Comparison of ENCODE assay signal across 8 mouse cellular contexts in the genomic region with DNA sequence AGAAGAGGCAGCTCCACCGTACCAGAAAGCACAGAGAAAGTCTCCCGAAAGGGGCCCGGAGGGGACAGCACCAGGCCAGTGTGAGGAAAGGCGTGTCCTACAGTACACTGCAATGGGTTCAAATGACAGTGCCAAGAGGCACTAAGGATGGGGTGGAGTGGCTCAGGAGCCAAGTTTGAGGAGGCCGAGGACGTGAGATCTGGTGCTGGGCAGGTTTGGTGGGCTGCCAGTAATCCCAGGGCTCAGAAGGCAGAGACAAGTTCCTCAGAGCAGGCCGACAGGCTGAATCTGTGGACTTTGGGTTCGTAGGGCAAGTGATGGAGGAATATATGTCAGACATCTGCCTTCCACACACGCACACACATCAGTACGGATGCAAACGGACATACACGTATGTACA. TPM values are rescaled to one million over a fixed set of nuclear protein-coding genes. Genes with fewer than 3 reads are reported as not detected.
DNase-seq lines count a peak whose midpoint lies in the region; ATAC-seq and TF ChIP-seq lines count a peak whose summit lies in the region.

No protein-coding gene starts in this region.

- in situ Hi-C loops in ES-E14 (cut with MboI; ENCODE audit: low sequenced_read_pairs in 2 of 2, unreplicated experiment in 2 of 2): no loop called here

- no peak overlapping the region for H3K27ac ChIP-seq in ES-E14 (ENCODE audit: insufficient read depth, low read depth, low read length, poor library complexity, severe bottlenecking)
- no peak overlapping the region for H3K27ac ChIP-seq in forebrain, embryonic 16.5 days (ENCODE audit: low read length)
- peak overlapping the region; percentile 34; the same call in 1 of the 2 replicates for H3K27ac ChIP-seq in liver, embryonic 16.5 days (ENCODE audit: low read length)

- H3K27me3 ChIP-seq in erythroblast, embryonic 14.5 days (ENCODE audit: control insufficient read depth): no peaks in the 10 kb centered on the region
- no peaks in the 10 kb centered on the region for H3K27me3 ChIP-seq in forebrain, embryonic 16.5 days (replicated peaks; ENCODE audit: control insufficient read depth, insufficient read depth, low read length)
- no peaks in the 10 kb centered on the region for H3K27me3 ChIP-seq in liver, embryonic 16.5 days (ENCODE audit: control insufficient read depth, insufficient read depth, low read depth, low read length)

- ATAC-seq in erythroblast, adult 5-6 weeks (replicated peaks; ENCODE audit: low FRiP score, poor library complexity, severe bottlenecking): no peak
- no peak for ATAC-seq in forebrain, embryonic 16.5 days
- ATAC-seq in liver, embryonic 16.5 days (ENCODE audit: low read depth): no peak

- 68% methylated on average over 12 of the region's 12 CpGs for WGBS in forebrain, embryonic 16.5 days
- 66% methylated on average over 12 of the region's 12 CpGs for WGBS in liver, embryonic 16.5 days (ENCODE audit: insufficient replicate concordance)

- H3K36me3 ChIP-seq in erythroblast, embryonic 14.5 days (ENCODE audit: control insufficient read depth): peaks cover 61% of the 10 kb centered on the region
- peaks cover 17% of the 10 kb centered on the region; the same call in 1 of the 2 replicates for H3K36me3 ChIP-seq in ES-E14 (ENCODE audit: control insufficient read depth, insufficient read depth, low read length, poor library complexity, severe bottlenecking)
- H3K36me3 ChIP-seq in forebrain, embryonic 16.5 days (ENCODE audit: control insufficient read depth, insufficient read depth): peaks cover 9% of the 10 kb centered on the region
- H3K36me3 ChIP-seq in liver, embryonic 16.5 days (ENCODE audit: control insufficient read depth, insufficient read depth): peaks cover 6% of the 10 kb centered on the region

- peaks cover 79% of the 10 kb centered on the region for H3K4me1 ChIP-seq in erythroblast, embryonic 14.5 days (ENCODE audit: control insufficient read depth)
- peaks cover 7 to 21% of the 10 kb centered on the region in 2 experiments; a peak in 3 of 4 replicates for H3K4me1 ChIP-seq in ES-E14 (ENCODE audit: control insufficient read depth in 2 of 2, insufficient read depth in 2 of 2, low read length in 2 of 2, poor library complexity in 1 of 2)
- H3K4me1 ChIP-seq in forebrain, embryonic 16.5 days (replicated peaks; ENCODE audit: control insufficient read depth, insufficient read depth, low read length): peaks cover 33% of the 10 kb centered on the region
- peaks cover 55% of the 10 kb centered on the region for H3K4me1 ChIP-seq in liver, embryonic 16.5 days (ENCODE audit: control insufficient read depth, low read depth, low read length)

- H3K9me3 ChIP-seq in erythroblast, embryonic 14.5 days (ENCODE audit: control insufficient read depth, low read length): no peaks in the 10 kb centered on the region
- no peaks in the 10 kb centered on the region for H3K9me3 ChIP-seq in ES-E14 (ENCODE audit: control insufficient read depth, insufficient read depth, low read depth, low read length)
- no peaks in the 10 kb centered on the region for H3K9me3 ChIP-seq in forebrain, embryonic 16.5 days (ENCODE audit: control insufficient read depth, low read length)
- H3K9me3 ChIP-seq in liver, embryonic 16.5 days (replicated peaks; ENCODE audit: control insufficient read depth, low read length): no peaks in the 10 kb centered on the region

- no peak for DNase-seq in ES-E14 (ENCODE audit: low read depth, low spot score)
- DNase-seq in gastrocnemius, adult 8-10 months (ENCODE audit: low spot score in 2 of 2): no peak
- no peak for DNase-seq in thymus, postnatal 4 days
- no peak for DNase-seq in embryo, embryonic 10.5 days (ENCODE audit: low spot score)

- peak overlapping the region; percentile 17; the same call in 1 of the 2 replicates for H3K9ac ChIP-seq in ES-E14 (ENCODE audit: insufficient read depth, low read depth, low read length, poor library complexity, severe bottlenecking)
- H3K9ac ChIP-seq in forebrain, embryonic 16.5 days (replicated peaks; ENCODE audit: low read depth, low read length): no peak overlapping the region; the same call in 1 of the 2 replicates
- H3K9ac ChIP-seq in liver, embryonic 16.5 days (ENCODE audit: low read depth, low read length): peak overlapping the region; percentile 74

- peak overlapping the region; percentile 86 for H3K4me2 ChIP-seq in forebrain, embryonic 16.5 days (ENCODE audit: low read length)
- peak overlapping the region; percentile 87 for H3K4me2 ChIP-seq in liver, embryonic 16.5 days (ENCODE audit: low read depth, low read length)

- peak overlapping the region; percentile 90 for H3K4me3 ChIP-seq in erythroblast, embryonic 14.5 days (replicated peaks)
- peak overlapping the region; percentile 80 to 100; a peak in 1 of 4 replicates for H3K4me3 ChIP-seq in ES-E14 (ENCODE audit: insufficient read depth in 1 of 2, low read depth in 1 of 2, low read length in 2 of 2, poor library complexity in 1 of 2, severe bottlenecking in 1 of 2)
- no peak overlapping the region for H3K4me3 ChIP-seq in forebrain, embryonic 16.5 days (replicated peaks; ENCODE audit: low read length)
- H3K4me3 ChIP-seq in liver, embryonic 16.5 days (ENCODE audit: low read depth, low read length): peak overlapping the region; percentile 86

TF ChIP-seq in ES-E14, 5 proteins besides CTCF, POLR2A, EP300 and RAD21:
- TF ChIP-seq CHD2 (IDR thresholded peaks at IDR 0.05; ENCODE audit: low read depth, low read length) (no peak), ZC3H11A (IDR thresholded peaks at IDR 0.05; ENCODE audit: borderline replicate concordance, low read depth, low read length) (no peak), ZNF384 (IDR thresholded peaks at IDR 0.05; ENCODE audit: low read depth, low read length) (no peak), MAFK (IDR thresholded peaks at IDR 0.05; ENCODE audit: insufficient read depth, low read depth, low read length) (no peak), HCFC1 (IDR thresholded peaks at IDR 0.05; ENCODE audit: borderline replicate concordance, insufficient read depth, low read length) (no peak)
TF ChIP-seq in ES-E14: peak in this region for 0.

RNA-seq across cellular contexts. Expression of gene Xrcc3, which starts 1.1 kb away (rescaled TPM):
- polyA plus RNA-seq in erythroblast, embryonic 14.5 days (2012): 0.85 and 1.6 TPM in 2 replicates
- 1.7 and 1.9 TPM in 2 replicates for total RNA-seq in erythroblast, adult 5-6 weeks (2015; ENCODE audit: low replicate concordance)
- total RNA-seq in erythroblast, adult 5-6 weeks (2017; ENCODE audit: low replicate concordance): 2.0 and 5.6 TPM in 2 replicates
- total RNA-seq in ES-E14 (2012; rRNA removed): 19.8 and 21.8 TPM in 2 replicates
- polyA plus RNA-seq in forebrain, embryonic 16.5 days (2015; fragmentation: Nextera tagmentation; extraction: Ambion mirVana): 3.3 and 4.5 TPM in 2 replicates
- polyA plus RNA-seq in liver, embryonic 16.5 days (2015; fragmentation: Nextera tagmentation; extraction: Ambion mirVana): 3.5 and 5.0 TPM in 2 replicates
- under 1 TPM in 1 of 4 experiments, not detected in 3; 0.46 TPM for total RNA-seq in gastrocnemius, adult 8-10 months (2022)

RNA-seq across cellular contexts. Expression of gene Zfyve21, which starts 1.4 kb away (rescaled TPM):
- polyA plus RNA-seq in erythroblast, embryonic 14.5 days (2012): 1.7 TPM in 2 replicates
- 2.5 and 3.3 TPM in 2 replicates for total RNA-seq in erythroblast, adult 5-6 weeks (2015; ENCODE audit: low replicate concordance)
- 2.4 and 4.9 TPM in 2 replicates for total RNA-seq in erythroblast, adult 5-6 weeks (2017; ENCODE audit: low replicate concordance)
- total RNA-seq in ES-E14 (2012; rRNA removed): 27.0 and 33.5 TPM in 2 replicates
- 37.6 and 40.1 TPM in 2 replicates for polyA plus RNA-seq in forebrain, embryonic 16.5 days (2015; fragmentation: Nextera tagmentation; extraction: Ambion mirVana)
- 70.7 and 76.8 TPM in 2 replicates for polyA plus RNA-seq in liver, embryonic 16.5 days (2015; fragmentation: Nextera tagmentation; extraction: Ambion mirVana)
- total RNA-seq in gastrocnemius, adult 8-10 months (2022): 10 to 100 TPM; 11.2 to 18.5 (median 15.2) TPM

RNA-seq across cellular contexts. Expression of gene Klc1, which starts 54.0 kb away (rescaled TPM):
- polyA plus RNA-seq in erythroblast, embryonic 14.5 days (2012): 2.9 and 3.9 TPM in 2 replicates
- 3.8 and 13.1 TPM in 2 replicates for total RNA-seq in erythroblast, adult 5-6 weeks (2015; ENCODE audit: low replicate concordance)
- 12.9 and 21.9 TPM in 2 replicates for total RNA-seq in erythroblast, adult 5-6 weeks (2017; ENCODE audit: low replicate concordance)
- 47.2 and 47.9 TPM in 2 replicates for total RNA-seq in ES-E14 (2012; rRNA removed)
- polyA plus RNA-seq in forebrain, embryonic 16.5 days (2015; fragmentation: Nextera tagmentation; extraction: Ambion mirVana): 460 and 493 TPM in 2 replicates
- 14.5 and 14.6 TPM in 2 replicates for polyA plus RNA-seq in liver, embryonic 16.5 days (2015; fragmentation: Nextera tagmentation; extraction: Ambion mirVana)
- 10 to 100 TPM; 47.9 to 62.7 (median 50.9) TPM for total RNA-seq in gastrocnemius, adult 8-10 months (2022)
